Mouse (Mus musculus) hindbrain, embryonic 11.5 days (tissue): ENCODE results near the gene Celf5. TPM values are rescaled to one million over a fixed set of nuclear protein-coding genes. Genes with fewer than 3 reads are reported as not detected.

Source experiments
- ATAC-seq: fragments of 200-750 bp; cut with Nextera tagmentation; 2 replicates; pipeline ENCODE4 v1.8.0; 2017; ENCODE audit warnings: mild to moderate bottlenecking, moderate TSS enrichment, moderate library complexity; ENCODE audit not compliant: low FRiP score
- DNase-seq: peaks from one replicate; pipeline ENCODE4 v3.0.0-alpha.2; 2015; ENCODE audit warnings: low spot score
- H3K27ac ChIP-seq: fragments of 300-500 bp; sonication (generic); 2 replicates; pipeline ENCODE4 v1.5.1; 2014; ENCODE audit warnings: mild to moderate bottlenecking, low read depth, low read length
- H3K27me3 ChIP-seq: fragments of 300-500 bp; sonication (generic); 2 replicates; pipeline ENCODE4 v1.6.1; 2014; ENCODE audit warnings: mild to moderate bottlenecking, low read length, moderate library complexity, mixed read lengths; ENCODE audit not compliant: control insufficient read depth, insufficient read depth
- H3K36me3 ChIP-seq: fragments of 300-500 bp; sonication (generic); 2 replicates; pipeline ENCODE4 v1.6.1; 2014; ENCODE audit warnings: mild to moderate bottlenecking, low read length, moderate library complexity, mixed read lengths; ENCODE audit not compliant: control insufficient read depth, insufficient read depth
- H3K4me1 ChIP-seq: fragments of 300-500 bp; sonication (generic); replicated peaks from 2 replicates; pipeline ENCODE4 v1.6.1; 2014; ENCODE audit warnings: low read length, mixed read lengths; ENCODE audit not compliant: control insufficient read depth, insufficient read depth
- H3K4me2 ChIP-seq: fragments of 300-500 bp; sonication (generic); replicated peaks from 2 replicates; pipeline ENCODE4 v1.6.1; 2014; ENCODE audit warnings: mild to moderate bottlenecking, low read depth, low read length
- H3K4me3 ChIP-seq: fragments of 300-500 bp; sonication (generic); 2 replicates; pipeline ENCODE4 v1.5.1; 2014; ENCODE audit warnings: low read depth, low read length
- H3K9ac ChIP-seq: fragments of 300-500 bp; sonication (generic); 2 replicates; pipeline ENCODE4 v1.6.1; 2014; ENCODE audit warnings: low read depth, low read length
- H3K9me3 ChIP-seq: fragments of 300-500 bp; sonication (generic); 2 replicates; pipeline ENCODE4 v1.6.1; 2016; ENCODE audit warnings: low read length; ENCODE audit not compliant: control insufficient read depth
- WGBS: fragments of 180-500 bp; shearing (Covaris S2); extraction: QIAGEN DNeasy Blood & Tissue Kit; methylation state at CpG from one replicate; pipeline ENCODE4 v1.1.7; 2014; 5-methylcytosine and 5-hydroxymethylcytosine counted together
- polyA plus RNA-seq: library from polyadenylated mRNA; unstranded; fragments of >200 nt; fragmentation: Nextera tagmentation; extraction: Ambion mirVana; gene quantifications from 2 replicates; pipeline ENCODE4 v1.2.1, GENCODE M21; 2014

The Celf5 gene
- polyA plus RNA-seq, 1 experiment from 2014 or later: 13.7 TPM

DNA sequence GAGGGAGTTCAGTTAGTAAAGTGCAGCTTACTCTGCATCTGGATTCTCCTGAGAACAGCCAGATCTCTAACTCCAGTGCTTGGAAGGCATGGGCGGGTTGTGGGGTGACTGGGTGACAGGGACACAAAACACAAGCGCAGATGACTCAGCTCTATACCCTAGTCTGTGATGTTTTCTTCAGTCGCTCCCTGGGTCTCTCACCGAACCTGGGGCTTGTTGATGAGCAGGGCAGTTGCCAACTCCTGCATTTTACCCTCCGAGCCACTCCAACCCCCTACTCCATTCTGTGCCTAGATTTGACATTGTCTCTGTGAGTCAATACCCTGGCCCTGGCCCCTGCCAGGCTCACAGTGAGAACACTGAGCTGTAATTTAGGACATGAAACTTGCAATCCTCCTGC, 19.4 kb upstream of the Celf5 start:
- H3K4me3 ChIP-seq: no peak overlapping the region
- no peak overlapping the region for H3K27ac ChIP-seq
- H3K4me2 ChIP-seq: no peak overlapping the region
- no peaks in the 10 kb centered on the region for H3K36me3 ChIP-seq
- WGBS: 83% methylated on average over 5 of the region's 5 CpGs
- DNase-seq: no peak
- no peaks in the 10 kb centered on the region for H3K27me3 ChIP-seq
- H3K9me3 ChIP-seq: no peaks in the 10 kb centered on the region
- no peaks in the 10 kb centered on the region for H3K4me1 ChIP-seq
- no peak for ATAC-seq
- no peak overlapping the region for H3K9ac ChIP-seq

DNA sequence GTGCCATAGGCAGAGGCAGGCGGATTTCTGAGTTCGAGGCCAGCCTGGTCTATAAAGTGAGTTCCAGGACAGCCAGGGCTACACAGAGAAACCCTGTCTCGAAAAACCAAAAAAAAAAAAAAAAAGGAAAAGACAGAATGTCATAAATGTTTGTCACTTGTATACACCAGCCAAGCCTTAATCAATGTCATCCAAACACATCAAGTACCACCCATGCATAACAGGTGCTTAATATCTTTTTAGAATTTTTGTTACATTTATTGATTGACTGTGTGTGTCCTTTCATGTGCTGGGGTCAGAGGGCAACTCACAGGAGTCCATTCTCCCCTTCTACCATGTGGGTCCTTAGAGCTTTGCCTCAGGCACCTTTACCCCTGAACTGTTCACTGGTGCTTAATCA, 17.5 kb upstream of the Celf5 start, which contains the start of gene S1pr4:
Gene S1pr4, minus strand, starts transcription at position 101 of the 400 bp plus-strand sequence.
- H3K9ac ChIP-seq: no peak within 1 kb of the TSS
- DNase-seq (no peak), ATAC-seq (no peak)
- no peak within 1 kb of the TSS for H3K4me3 ChIP-seq
- peaks cover 6% of the 10 kb centered on the region for H3K4me1 ChIP-seq
- H3K4me2 ChIP-seq: no peak within 1 kb of the TSS
- H3K27me3 ChIP-seq: no peaks in the 10 kb centered on the region
- H3K9me3 ChIP-seq: no peaks in the 10 kb centered on the region
- 83% methylated on average over 2 of the region's 3 CpGs for WGBS
- no peaks in the 10 kb centered on the region for H3K36me3 ChIP-seq
- no peak within 1 kb of the TSS for H3K27ac ChIP-seq

DNA sequence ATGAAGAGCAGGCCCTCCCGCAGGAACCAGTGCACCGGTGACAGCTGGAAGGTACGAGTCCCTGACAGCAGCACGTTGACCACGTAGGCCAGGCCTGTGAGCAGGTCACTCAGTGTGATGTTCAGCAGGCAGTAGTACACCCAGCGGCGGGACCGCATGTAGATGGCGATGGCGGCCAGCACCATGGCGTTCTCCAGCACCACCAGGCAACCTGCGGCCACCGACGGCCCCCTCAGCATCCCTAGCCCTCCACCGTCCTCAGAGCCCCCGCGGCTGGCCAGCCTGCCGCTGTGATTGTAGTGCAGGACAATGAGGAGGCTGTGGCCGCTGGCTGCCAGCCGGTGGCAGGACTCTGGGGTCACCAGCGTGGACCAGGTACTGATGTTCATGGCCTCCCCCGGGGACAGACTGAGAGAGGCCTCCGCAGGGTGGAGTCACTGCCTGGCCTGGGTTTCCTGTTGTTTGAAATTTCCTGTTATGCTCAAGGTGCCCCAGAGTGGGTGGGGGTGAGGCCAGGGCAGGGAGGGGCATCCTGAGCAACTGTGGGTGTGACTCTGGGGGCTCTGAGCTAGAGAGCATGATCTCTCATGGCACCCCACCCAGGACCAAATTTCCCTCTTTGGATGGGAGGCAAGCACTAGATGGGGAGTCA, 16.9 kb upstream of the Celf5 start:
- no peak for ATAC-seq
- Histone ChIP-seq H3K36me3 (no peaks in the 10 kb centered on the region), H3K4me3 (no peak overlapping the region), H3K4me2 (no peak overlapping the region), H3K27me3 (no peaks in the 10 kb centered on the region), H3K9ac (no peak overlapping the region), H3K9me3 (no peaks in the 10 kb centered on the region), H3K4me1 (peaks cover 7% of the 10 kb centered on the region), H3K27ac (no peak overlapping the region)
- 68% methylated on average over 23 of the region's 23 CpGs for WGBS
- DNase-seq: no peak

GRCm38 (mm10) chr10:81498316-81499249, 16.1 kb upstream of the Celf5 start:
- Histone ChIP-seq H3K9ac (no peak overlapping the region), H3K4me1 (peaks cover 7% of the 10 kb centered on the region), H3K36me3 (no peaks in the 10 kb centered on the region), H3K9me3 (no peaks in the 10 kb centered on the region), H3K27me3 (no peaks in the 10 kb centered on the region), H3K27ac (no peak overlapping the region), H3K4me2 (no peak overlapping the region), H3K4me3 (no peak overlapping the region)
- ATAC-seq: no peak
- no peak for DNase-seq
- WGBS: 88% methylated on average over 38 of the region's 38 CpGs

- Histone ChIP-seq H3K9me3 (no peaks in the 10 kb centered on the region), H3K4me3 (no peak overlapping the region), H3K27ac (no peak overlapping the region), H3K4me2 (no peak overlapping the region), H3K4me1 (peaks cover 7% of the 10 kb centered on the region), H3K27me3 (no peaks in the 10 kb centered on the region), H3K9ac (no peak overlapping the region), H3K36me3 (no peaks in the 10 kb centered on the region)
- no peak for DNase-seq
- 87% methylated on average over 17 of the region's 17 CpGs for WGBS
- ATAC-seq: no peak
These were observed 15.1 kb upstream of the Celf5 start for GRCm38 (mm10) chr10:81497401-81498270.

DNA sequence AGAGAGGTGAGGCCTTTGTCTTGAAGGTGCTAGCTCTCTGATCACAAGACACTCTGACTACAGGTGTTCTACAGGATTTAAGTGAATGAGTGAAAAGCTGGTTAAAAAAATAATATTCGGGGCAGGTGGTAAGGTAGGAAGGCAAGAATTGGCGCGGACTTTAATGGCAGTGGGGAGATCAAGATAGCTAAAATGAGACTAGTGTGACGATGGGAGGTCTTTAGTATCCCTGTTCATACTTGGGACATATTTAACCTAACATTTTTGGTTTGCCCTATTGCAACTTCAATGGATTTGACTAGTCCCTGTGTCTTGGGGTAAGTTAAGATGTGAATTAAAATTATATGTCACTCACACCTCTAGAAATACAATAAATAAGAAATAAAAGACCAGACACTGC, 14.5 kb upstream of the Celf5 start:
- no peak for ATAC-seq
- H3K27me3 ChIP-seq: no peaks in the 10 kb centered on the region
- peak overlapping the region; percentile 45; the same call in 1 of the 2 replicates for H3K9ac ChIP-seq
- H3K4me1 ChIP-seq: peaks cover 7% of the 10 kb centered on the region
- H3K4me2 ChIP-seq: peak overlapping the region; percentile 42
- peaks cover under 1% of the 10 kb centered on the region; the same call in 1 of the 2 replicates for H3K36me3 ChIP-seq
- no peak overlapping the region for H3K27ac ChIP-seq
- WGBS: 40% methylated on average over 4 of the region's 4 CpGs
- DNase-seq: no peak
- H3K9me3 ChIP-seq: no peaks in the 10 kb centered on the region
- H3K4me3 ChIP-seq: peak overlapping the region; percentile 70

DNA sequence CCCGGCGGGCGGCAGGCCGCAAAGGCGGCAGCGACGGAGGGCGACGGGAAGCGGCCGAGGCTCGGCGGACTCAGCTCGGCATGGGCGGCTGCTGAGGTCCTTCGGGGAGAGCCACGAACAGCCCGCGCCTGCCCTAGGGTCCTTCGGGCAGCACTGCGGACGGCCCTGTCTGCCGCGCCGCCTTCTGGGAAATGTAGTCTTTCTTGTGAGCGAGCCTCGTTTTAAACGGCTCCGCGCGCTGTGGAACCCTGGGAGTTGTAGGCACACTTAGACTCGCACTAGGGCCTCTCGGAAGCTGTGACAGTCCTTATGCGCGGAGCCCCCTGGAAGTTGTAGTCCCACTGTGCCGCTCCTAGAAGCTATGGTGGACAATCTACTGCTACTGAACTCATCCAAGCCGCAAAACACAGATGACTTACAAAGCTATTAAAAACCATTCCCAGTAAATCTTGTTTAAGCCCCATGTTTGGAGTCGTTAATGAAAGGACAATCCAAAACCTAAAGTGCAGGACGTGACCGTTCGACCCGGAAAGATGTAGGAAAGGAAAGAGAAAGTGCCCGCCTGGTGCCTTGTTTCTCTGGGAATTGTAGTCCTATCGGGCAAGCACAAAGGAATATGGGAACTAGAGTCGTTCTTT, 13.9 kb upstream of the Celf5 start, which contains the start of gene Ncln:
Gene Ncln, minus strand, starts transcription at position 129 of the 638 bp plus-strand sequence.
- ATAC-seq (peak; percentile 96), DNase-seq (peak; percentile 99)
- H3K9ac ChIP-seq: peak within 1 kb of the TSS; percentile 83
- H3K36me3 ChIP-seq: peaks cover 6% of the 10 kb centered on the region
- peaks cover 7% of the 10 kb centered on the region for H3K4me1 ChIP-seq
- under 1% methylated on average over 44 of the region's 45 CpGs for WGBS
- H3K27ac ChIP-seq: 0 out of 2 replicates have a peak within 1 kb of the TSS, but pooled peaks have one; percentile 25
- H3K27me3 ChIP-seq: no peaks in the 10 kb centered on the region
- H3K4me3 ChIP-seq: peak within 1 kb of the TSS; percentile 70
- H3K9me3 ChIP-seq: no peaks in the 10 kb centered on the region
- peak within 1 kb of the TSS; percentile 96 for H3K4me2 ChIP-seq
